In genomic region chr6:139966684-139967083, GRCm38 (mm10) we compare ENCODE assay signal across 14 mouse cellular contexts.
DNase-seq lines count a peak whose midpoint lies in the region; ATAC-seq lines count a peak whose summit lies in the region.
"Had no signal": no experiment of that assay in that cellular context is flagged by ENCODE, and none has a peak within 500 bp of the region (broad histone marks: within the 10 kb centered on the region; RNA-seq: fewer than 3 reads in every experiment).

No protein-coding gene starts in this region.

- peak; percentile 12 for DNase-seq in embryo, embryonic 10.5 days (ENCODE audit: low spot score)
- DNase-seq in embryo, embryonic 11 days = no peak
- peak; percentile 55 to 78 for DNase-seq in right cerebral cortex, postnatal 10 days (ENCODE audit: low spot score in 2 of 2)
- no peak for DNase-seq in right cerebral cortex, adult 18-20 months
- peak; percentile 17 for DNase-seq in midbrain, embryonic 10.5 days (ENCODE audit: low spot score)
- no peak for DNase-seq in kidney, adult 11 months
- DNase-seq in cerebellum, postnatal 14 days = no peak
- DNase-seq: gastrocnemius, postnatal 14 days; kidney, postnatal 10 days; layer of hippocampus, postnatal 36 days; liver had no signal

- H3K27me3 ChIP-seq in midbrain, embryonic 10.5 days (ENCODE audit: low read depth, poor library complexity, severe bottlenecking) = no peaks in the 10 kb centered on the region
- H3K27me3 ChIP-seq: heart, embryonic 12.5 days; lung, embryonic 15.5 days had no signal

- no peaks in the 10 kb centered on the region for H3K36me3 ChIP-seq in midbrain, embryonic 10.5 days
- H3K36me3 ChIP-seq: heart, embryonic 12.5 days; lung, embryonic 15.5 days had no signal

- peak overlapping the region; percentile 30; the same call in 1 of the 2 replicates for H3K27ac ChIP-seq in midbrain, embryonic 10.5 days (replicated peaks)
- H3K27ac ChIP-seq: lung, embryonic 15.5 days had no signal

- H3K4me1 ChIP-seq in midbrain, embryonic 10.5 days = peaks cover 12% of the 10 kb centered on the region
- H3K4me1 ChIP-seq: lung, embryonic 15.5 days had no signal

- 53% methylated on average over 6 of the region's 6 CpGs for WGBS in midbrain, embryonic 10.5 days

- no peak overlapping the region for H3K4me3 ChIP-seq in midbrain, embryonic 10.5 days
- H3K4me3 ChIP-seq: heart, embryonic 12.5 days; lung, embryonic 15.5 days had no signal

- no peaks in the 10 kb centered on the region for H3K9me3 ChIP-seq in midbrain, embryonic 10.5 days (replicated peaks)
- H3K9me3 ChIP-seq: heart, embryonic 12.5 days; lung, embryonic 15.5 days had no signal

- no peak for ATAC-seq in CD4-positive, CD25-positive, alpha-beta regulatory T cell, adult 4 months

Comparison
In these comparisons a context has a peak if more than half of its experiments do, and no peak if none do; other contexts are left out.
1. DNase-seq: peak in embryo, embryonic 10.5 days (single experiment), right cerebral cortex, postnatal 10 days (2 of 2) and midbrain, embryonic 10.5 days (single experiment); none in embryo, embryonic 11 days (single experiment), right cerebral cortex, adult 18-20 months (single experiment), kidney, adult 11 months (single experiment) and cerebellum, postnatal 14 days (0 of 2).